ENCODE assay signal across 16 mouse cellular contexts in the genomic region with DNA sequence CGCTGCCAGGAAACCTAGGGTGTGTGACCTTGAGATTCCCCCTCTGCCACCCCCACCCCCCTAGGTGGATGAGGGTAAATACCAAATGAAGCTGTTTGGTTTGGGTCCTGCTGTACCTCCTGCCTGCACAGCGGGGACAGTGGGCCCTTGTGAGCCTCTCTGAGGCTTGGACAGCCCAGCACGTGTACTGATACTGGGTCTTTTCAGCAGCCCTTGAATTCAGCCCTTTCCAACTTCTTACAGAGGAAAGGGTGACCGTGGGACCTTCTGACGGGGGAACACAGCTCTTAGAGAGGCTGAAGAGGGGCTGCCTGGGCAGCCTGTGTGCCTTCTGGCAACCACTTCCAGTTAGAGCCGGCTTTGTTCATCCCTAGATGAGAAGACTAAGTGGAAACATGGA.
DNase-seq lines count a peak whose midpoint lies in the region; ATAC-seq and TF ChIP-seq lines count a peak whose summit lies in the region.
"Had no signal": no experiment of that assay in that cellular context is flagged by ENCODE, and none has a peak within 500 bp of the region (broad histone marks: within the 10 kb centered on the region; RNA-seq: fewer than 3 reads in every experiment).

No protein-coding gene starts in this region.

- no peak for DNase-seq in forebrain, embryonic 10.5 days (ENCODE audit: extremely low spot score, low spot score)
- no peak for DNase-seq in liver, embryonic 13.5 days
- peak; percentile 30 for DNase-seq in ES-CJ7 (ENCODE audit: low read depth, low spot score)
- DNase-seq in hindbrain, postnatal 0 days (ENCODE audit: low spot score) = no peak
- no peak for DNase-seq in urinary bladder, postnatal 4 days (ENCODE audit: low spot score in 2 of 2)
- no peak for DNase-seq in stomach, postnatal 0 days (ENCODE audit: low spot score)
- DNase-seq: adrenal gland, postnatal 14 days; cerebellum, postnatal 10 days; heart, postnatal 4 days; kidney, adult 18-20 months; right cerebral cortex, postnatal 14 days had no signal

- H3K4me3 ChIP-seq in forebrain, embryonic 10.5 days = no peak overlapping the region
- no peak overlapping the region for H3K4me3 ChIP-seq in forebrain, embryonic 15.5 days
- no peak overlapping the region for H3K4me3 ChIP-seq in liver, embryonic 13.5 days (replicated peaks)
- no peak overlapping the region for H3K4me3 ChIP-seq in liver, embryonic 12.5 days
- H3K4me3 ChIP-seq in hindbrain, postnatal 0 days (ENCODE audit: low read length) = no peak overlapping the region
- H3K4me3 ChIP-seq in stomach, postnatal 0 days (ENCODE audit: low read depth, low read length) = no peak overlapping the region
- H3K4me3 ChIP-seq: embryonic facial prominence, embryonic 12.5 days; heart, embryonic 12.5 days; lung, embryonic 15.5 days had no signal

- TF ChIP-seq EP300 in stomach, postnatal 0 days (optimal IDR thresholded peaks at IDR 0.05) = no peak

- WGBS in forebrain, embryonic 10.5 days = 82% methylated on average over 6 of the region's 6 CpGs
- WGBS in forebrain, embryonic 15.5 days = 63% methylated on average over 6 of the region's 6 CpGs
- WGBS in liver, embryonic 13.5 days (ENCODE audit: insufficient replicate concordance) = 57% methylated on average over 6 of the region's 6 CpGs
- 62% methylated on average over 6 of the region's 6 CpGs for WGBS in liver, embryonic 12.5 days (ENCODE audit: insufficient replicate concordance)
- WGBS in hindbrain, postnatal 0 days = 48% methylated on average over 6 of the region's 6 CpGs
- 75% methylated on average over 6 of the region's 6 CpGs for WGBS in stomach, postnatal 0 days

- H3K9ac ChIP-seq in forebrain, embryonic 15.5 days (replicated peaks) = no peak overlapping the region
- H3K9ac ChIP-seq in liver, embryonic 13.5 days = no peak overlapping the region
- no peak overlapping the region for H3K9ac ChIP-seq in liver, embryonic 12.5 days
- H3K9ac ChIP-seq in hindbrain, postnatal 0 days (replicated peaks; ENCODE audit: low read length) = no peak overlapping the region
- no peak overlapping the region for H3K9ac ChIP-seq in stomach, postnatal 0 days (ENCODE audit: low read length)
- H3K9ac ChIP-seq: embryonic facial prominence, embryonic 12.5 days; heart, embryonic 12.5 days; lung, embryonic 15.5 days had no signal

- H3K9me3 ChIP-seq in forebrain, embryonic 10.5 days = no peaks in the 10 kb centered on the region
- no peaks in the 10 kb centered on the region for H3K9me3 ChIP-seq in forebrain, embryonic 15.5 days
- no peaks in the 10 kb centered on the region for H3K9me3 ChIP-seq in liver, embryonic 13.5 days (replicated peaks)
- no peaks in the 10 kb centered on the region for H3K9me3 ChIP-seq in liver, embryonic 12.5 days (replicated peaks)
- H3K9me3 ChIP-seq in hindbrain, postnatal 0 days (ENCODE audit: low read length) = no peaks in the 10 kb centered on the region
- no peaks in the 10 kb centered on the region for H3K9me3 ChIP-seq in stomach, postnatal 0 days (ENCODE audit: control insufficient read depth, low read length)
- H3K9me3 ChIP-seq: embryonic facial prominence, embryonic 12.5 days; heart, embryonic 12.5 days; lung, embryonic 15.5 days had no signal

- H3K36me3 ChIP-seq in forebrain, embryonic 10.5 days (replicated peaks) = peaks cover 6% of the 10 kb centered on the region
- H3K36me3 ChIP-seq in forebrain, embryonic 15.5 days = no peaks in the 10 kb centered on the region
- H3K36me3 ChIP-seq in liver, embryonic 13.5 days = no peaks in the 10 kb centered on the region
- no peaks in the 10 kb centered on the region for H3K36me3 ChIP-seq in liver, embryonic 12.5 days
- peaks cover 4% of the 10 kb centered on the region; the same call in 1 of the 2 replicates for H3K36me3 ChIP-seq in hindbrain, postnatal 0 days (ENCODE audit: insufficient read depth, low read length)
- H3K36me3 ChIP-seq in stomach, postnatal 0 days (ENCODE audit: control insufficient read depth, insufficient read depth, low read length) = no peaks in the 10 kb centered on the region
- H3K36me3 ChIP-seq: embryonic facial prominence, embryonic 12.5 days; heart, embryonic 12.5 days; lung, embryonic 15.5 days had no signal

- no peak for TF ChIP-seq CTCF in hindbrain, postnatal 0 days (IDR thresholded peaks at IDR 0.05; ENCODE audit: low read depth)
- no peak for TF ChIP-seq CTCF in stomach, postnatal 0 days (IDR thresholded peaks at IDR 0.05; ENCODE audit: low read depth)

- no peak for ATAC-seq in forebrain, embryonic 15.5 days (replicated peaks)
- ATAC-seq in liver, embryonic 13.5 days (ENCODE audit: low read depth) = 0 out of 2 replicates have a peak, but pooled peaks have one; percentile 19
- no peak for ATAC-seq in liver, embryonic 12.5 days
- ATAC-seq in hindbrain, postnatal 0 days = peak; percentile 43; the same call in 1 of the 2 replicates
- no peak for ATAC-seq in stomach, postnatal 0 days (ENCODE audit: low FRiP score, low TSS enrichment)

- H3K4me2 ChIP-seq in forebrain, embryonic 15.5 days (replicated peaks) = no peak overlapping the region
- no peak overlapping the region for H3K4me2 ChIP-seq in liver, embryonic 13.5 days
- no peak overlapping the region for H3K4me2 ChIP-seq in liver, embryonic 12.5 days
- H3K4me2 ChIP-seq in hindbrain, postnatal 0 days (ENCODE audit: low read depth, low read length) = no peak overlapping the region
- no peak overlapping the region for H3K4me2 ChIP-seq in stomach, postnatal 0 days (replicated peaks; ENCODE audit: low read depth)
- H3K4me2 ChIP-seq: embryonic facial prominence, embryonic 12.5 days; heart, embryonic 12.5 days; lung, embryonic 15.5 days had no signal

- H3K27ac ChIP-seq in forebrain, embryonic 10.5 days = peak overlapping the region; percentile 51
- no peak overlapping the region for H3K27ac ChIP-seq in forebrain, embryonic 15.5 days (replicated peaks)
- no peak overlapping the region for H3K27ac ChIP-seq in liver, embryonic 13.5 days
- no peak overlapping the region for H3K27ac ChIP-seq in liver, embryonic 12.5 days
- peak overlapping the region; percentile 12; the same call in 1 of the 2 replicates for H3K27ac ChIP-seq in hindbrain, postnatal 0 days
- no peak overlapping the region for H3K27ac ChIP-seq in stomach, postnatal 0 days (replicated peaks)
- H3K27ac ChIP-seq: embryonic facial prominence, embryonic 12.5 days; lung, embryonic 15.5 days had no signal

- peaks cover 55% of the 10 kb centered on the region for H3K4me1 ChIP-seq in forebrain, embryonic 10.5 days
- peaks cover 12% of the 10 kb centered on the region; the same call in 1 of the 2 replicates for H3K4me1 ChIP-seq in forebrain, embryonic 15.5 days
- H3K4me1 ChIP-seq in liver, embryonic 13.5 days (replicated peaks) = peaks cover 30% of the 10 kb centered on the region
- peaks cover 19% of the 10 kb centered on the region; the same call in 1 of the 2 replicates for H3K4me1 ChIP-seq in liver, embryonic 12.5 days
- H3K4me1 ChIP-seq in hindbrain, postnatal 0 days (ENCODE audit: insufficient read depth, low read length) = peaks cover 17% of the 10 kb centered on the region; the same call in 1 of the 2 replicates
- no peaks in the 10 kb centered on the region for H3K4me1 ChIP-seq in stomach, postnatal 0 days (replicated peaks; ENCODE audit: control insufficient read depth, insufficient read depth)

- no peaks in the 10 kb centered on the region for H3K27me3 ChIP-seq in forebrain, embryonic 10.5 days (ENCODE audit: poor library complexity, severe bottlenecking)
- H3K27me3 ChIP-seq in forebrain, embryonic 15.5 days = no peaks in the 10 kb centered on the region
- H3K27me3 ChIP-seq in liver, embryonic 13.5 days = no peaks in the 10 kb centered on the region
- H3K27me3 ChIP-seq in liver, embryonic 12.5 days (replicated peaks) = peaks cover 17% of the 10 kb centered on the region; the same call in 1 of the 2 replicates
- H3K27me3 ChIP-seq in hindbrain, postnatal 0 days (ENCODE audit: insufficient read depth, low read length) = no peaks in the 10 kb centered on the region
- no peaks in the 10 kb centered on the region for H3K27me3 ChIP-seq in stomach, postnatal 0 days (ENCODE audit: control insufficient read depth, insufficient read depth, low read length)
- H3K27me3 ChIP-seq: embryonic facial prominence, embryonic 12.5 days; lung, embryonic 15.5 days had no signal

Comparison
In these comparisons a context has a peak if more than half of its experiments do, and no peak if none do; other contexts are left out.
1. H3K27ac ChIP-seq: peak in forebrain, embryonic 10.5 days (single experiment) and hindbrain, postnatal 0 days (single experiment); none in forebrain, embryonic 15.5 days (single experiment), liver, embryonic 13.5 days (single experiment), liver, embryonic 12.5 days (single experiment) and stomach, postnatal 0 days (single experiment).
2. ATAC-seq: peak in liver, embryonic 13.5 days (single experiment) and hindbrain, postnatal 0 days (single experiment); none in forebrain, embryonic 15.5 days (single experiment), liver, embryonic 12.5 days (single experiment) and stomach, postnatal 0 days (single experiment).